ENCODE assay signal across 9 mouse cellular contexts in the genomic region with DNA sequence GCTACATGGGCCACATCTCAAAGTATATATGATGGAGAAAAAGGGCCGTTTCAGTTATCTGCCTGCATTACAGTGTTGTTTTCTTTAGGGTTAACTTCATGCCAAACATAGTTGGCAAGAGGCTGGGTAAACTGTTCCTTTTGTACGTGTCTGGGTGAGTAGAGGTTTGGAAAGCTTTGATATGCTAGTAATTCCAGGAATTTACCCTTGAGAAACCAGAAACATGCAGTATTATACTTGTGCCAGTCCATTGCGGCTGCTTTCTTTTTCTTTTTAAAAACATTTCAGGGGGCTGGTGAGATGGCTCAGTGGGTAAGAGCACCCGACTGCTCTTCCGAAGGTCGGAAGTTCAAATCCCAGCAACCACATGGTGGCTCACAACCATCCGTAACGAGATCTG. TPM values are rescaled to one million over a fixed set of nuclear protein-coding genes. Genes with fewer than 3 reads are reported as not detected.
DNase-seq lines count a peak whose midpoint lies in the region; ATAC-seq and TF ChIP-seq lines count a peak whose summit lies in the region.
"Had no signal": no experiment of that assay in that cellular context is flagged by ENCODE, and none has a peak within 500 bp of the region (broad histone marks: within the 10 kb centered on the region; RNA-seq: fewer than 3 reads in every experiment).

No protein-coding gene starts in this region.

- H3K4me2 ChIP-seq in heart, embryonic 14.5 days (ENCODE audit: low read length): peak overlapping the region; percentile 90
- peak overlapping the region; percentile 70 for H3K4me2 ChIP-seq in CH12.LX (ENCODE audit: insufficient read depth, low read depth, poor library complexity, severe bottlenecking)
- peak overlapping the region; percentile 90 for H3K4me2 ChIP-seq in forebrain, embryonic 16.5 days (ENCODE audit: low read length)
- peak overlapping the region; percentile 76 for H3K4me2 ChIP-seq in midbrain, embryonic 11.5 days

- H3K9ac ChIP-seq in heart, embryonic 14.5 days (ENCODE audit: low read length): peak overlapping the region; percentile 92; the same call in 1 of the 2 replicates
- peak overlapping the region; percentile 75 for H3K9ac ChIP-seq in CH12.LX (ENCODE audit: insufficient read depth, low read depth)
- peak overlapping the region; percentile 73 for H3K9ac ChIP-seq in forebrain, embryonic 16.5 days (replicated peaks; ENCODE audit: low read depth, low read length)
- H3K9ac ChIP-seq in midbrain, embryonic 11.5 days (ENCODE audit: low read length): peak overlapping the region; percentile 92

- peaks cover 23% of the 10 kb centered on the region for H3K27me3 ChIP-seq in heart, embryonic 14.5 days (ENCODE audit: control insufficient read depth, insufficient read depth, low read length)
- H3K27me3 ChIP-seq in CH12.LX (replicated peaks): no peaks in the 10 kb centered on the region
- no peaks in the 10 kb centered on the region for H3K27me3 ChIP-seq in forebrain, embryonic 16.5 days (replicated peaks; ENCODE audit: control insufficient read depth, insufficient read depth, low read length)
- H3K27me3 ChIP-seq in midbrain, embryonic 11.5 days (ENCODE audit: control insufficient read depth, insufficient read depth, low read length): peaks cover 18% of the 10 kb centered on the region

- 37% methylated on average over 7 of the region's 8 CpGs for WGBS in heart, embryonic 14.5 days
- WGBS in forebrain, embryonic 16.5 days: 66% methylated on average over 6 of the region's 8 CpGs
- WGBS in midbrain, embryonic 11.5 days: 67% methylated on average over 6 of the region's 8 CpGs

- peaks cover 22% of the 10 kb centered on the region for H3K36me3 ChIP-seq in heart, embryonic 14.5 days (ENCODE audit: control insufficient read depth, insufficient read depth, low read length)
- peaks cover 11 to 23% of the 10 kb centered on the region in 2 experiments for H3K36me3 ChIP-seq in CH12.LX (replicated peaks in 1 of 2; ENCODE audit: control insufficient read depth in 1 of 2, insufficient read depth in 1 of 2, low read length in 1 of 2)
- peaks cover 14% of the 10 kb centered on the region for H3K36me3 ChIP-seq in forebrain, embryonic 16.5 days (ENCODE audit: control insufficient read depth, insufficient read depth)
- peaks cover 10% of the 10 kb centered on the region for H3K36me3 ChIP-seq in midbrain, embryonic 11.5 days (ENCODE audit: control insufficient read depth, insufficient read depth, low read length)

- no peaks in the 10 kb centered on the region for H3K79me2 ChIP-seq in CH12.LX (replicated peaks; ENCODE audit: control insufficient read depth, extremely low read depth, insufficient read depth, poor library complexity, severe bottlenecking)

- no peak for ATAC-seq in heart, embryonic 14.5 days (ENCODE audit: insufficient number of reproducible peaks, insufficient read depth, low FRiP score, low read depth)
- no peak for ATAC-seq in forebrain, embryonic 16.5 days
- no peak for ATAC-seq in midbrain, embryonic 11.5 days (ENCODE audit: low FRiP score)

- no peak for DNase-seq in heart, adult 9 months (ENCODE audit: low spot score in 2 of 2)
- no peak for DNase-seq in CH12.LX (ENCODE audit: extremely low read depth)
- DNase-seq in midbrain, embryonic 11.5 days (ENCODE audit: low spot score, missing footprints): no peak
- no peak for DNase-seq in adrenal gland, adult (ENCODE audit: inconsistent age in 2 of 2, low spot score in 1 of 2)
- DNase-seq in frontal cortex, adult 2 months (ENCODE audit: extremely low spot score in 1 of 2, low spot score in 1 of 2): no peak
- DNase-seq in thymus, postnatal 4 days: no peak

- H3K4me1 ChIP-seq in heart, embryonic 14.5 days (ENCODE audit: control insufficient read depth in 2 of 2, insufficient read depth in 2 of 2, low read length in 2 of 2): peaks cover 10 to 25% of the 10 kb centered on the region in 2 experiments; a peak in 3 of 4 replicates
- H3K4me1 ChIP-seq in CH12.LX (ENCODE audit: control insufficient read depth in 1 of 2, insufficient read depth in 2 of 2): peaks cover 0 to 13% of the 10 kb centered on the region in 2 experiments; a peak in 2 of 4 replicates
- H3K4me1 ChIP-seq in forebrain, embryonic 16.5 days (replicated peaks; ENCODE audit: control insufficient read depth, insufficient read depth, low read length): peaks cover 39% of the 10 kb centered on the region
- peaks cover 20% of the 10 kb centered on the region for H3K4me1 ChIP-seq in midbrain, embryonic 11.5 days (ENCODE audit: control insufficient read depth, insufficient read depth, low read length)

- in situ Hi-C loops in CH12.LX (cut with MboI; ENCODE audit: low pct_ligation_motif_present, low pct_unique_long_range_greater_than_20kb, low sequenced_read_pairs): no loop called here

- H3K9me3 ChIP-seq in heart, embryonic 14.5 days (ENCODE audit: control insufficient read depth, low read length): no peaks in the 10 kb centered on the region
- H3K9me3 ChIP-seq in CH12.LX (replicated peaks; ENCODE audit: low read length): peaks cover 12% of the 10 kb centered on the region
- H3K9me3 ChIP-seq in forebrain, embryonic 16.5 days (ENCODE audit: control insufficient read depth, low read length): no peaks in the 10 kb centered on the region
- no peaks in the 10 kb centered on the region for H3K9me3 ChIP-seq in midbrain, embryonic 11.5 days (ENCODE audit: control insufficient read depth, low read length)

- TF ChIP-seq CTCF in CH12.LX (conservative IDR thresholded peaks at IDR 0.05 in 1 of 2, IDR thresholded peaks at IDR 0.05 in 1 of 2; ENCODE audit: low read depth in 2 of 2, low read length in 2 of 2): no peak

- TF ChIP-seq EP300 in CH12.LX (IDR thresholded peaks at IDR 0.05; ENCODE audit: low read length): no peak

- H3K27ac ChIP-seq in heart, embryonic 14.5 days (replicated peaks in 1 of 2; ENCODE audit: control insufficient read depth in 1 of 2, insufficient read depth in 1 of 2, low read depth in 2 of 2, low read length in 2 of 2): peak overlapping the region in 1 of 2 experiments; percentile 55; a peak in 1 of 4 replicates
- no peak overlapping the region for H3K27ac ChIP-seq in CH12.LX (ENCODE audit: insufficient read depth, low read depth)
- no peak overlapping the region for H3K27ac ChIP-seq in forebrain, embryonic 16.5 days (ENCODE audit: low read length)
- H3K27ac ChIP-seq in midbrain, embryonic 11.5 days (ENCODE audit: low read depth, low read length): no peak overlapping the region

- TF ChIP-seq RAD21 in CH12.LX (IDR thresholded peaks at IDR 0.05; ENCODE audit: low read depth, low read length): no peak

- H3K4me3 ChIP-seq in heart, embryonic 14.5 days (ENCODE audit: control insufficient read depth in 1 of 2, insufficient read depth in 1 of 2, low read depth in 1 of 2, low read length in 2 of 2): peak overlapping the region in 1 of 2 experiments; percentile 79; a peak in 1 of 4 replicates
- peak overlapping the region; percentile 74 to 82 (median 77) for H3K4me3 ChIP-seq in CH12.LX (replicated peaks in 1 of 3; ENCODE audit: low read depth in 2 of 3, low read length in 2 of 3, poor library complexity in 1 of 3)
- H3K4me3 ChIP-seq in forebrain, embryonic 16.5 days (replicated peaks; ENCODE audit: low read length): peak overlapping the region; percentile 55
- peak overlapping the region; percentile 74 for H3K4me3 ChIP-seq in midbrain, embryonic 11.5 days (ENCODE audit: low read depth, low read length)

- no peak for TF ChIP-seq POLR2A in CH12.LX (IDR thresholded peaks at IDR 0.05; ENCODE audit: low read depth, low read length)

- dilution Hi-C loops in CH12.LX (cut with MboI; ENCODE audit: extremely low pct_ligation_motif_present, extremely low pct_unique_long_range_greater_than_20kb, low sequenced_read_pairs): no loop called here

RNA-seq across cellular contexts. Expression of gene Zfp579, which starts 1.0 kb away (rescaled TPM):
- 29.8 and 33.5 TPM in 2 replicates for polyA plus RNA-seq in heart, embryonic 14.5 days (2014; fragmentation: Nextera tagmentation; extraction: Ambion mirVana)
- total RNA-seq in CH12.LX (2012; rRNA removed) (2.8 and 3.4 TPM in 2 replicates), CH12.LX (2014; rRNA removed) (1.0 and 1.1 TPM in 2 replicates)
- polyA plus RNA-seq in CH12.LX (2012; ENCODE audit: insufficient read length, low read depth): 8.5 and 11.3 TPM in 2 replicates
- 58.4 and 62.2 TPM in 2 replicates for polyA plus RNA-seq in forebrain, embryonic 16.5 days (2015; fragmentation: Nextera tagmentation; extraction: Ambion mirVana)
- 41.1 and 41.7 TPM in 2 replicates for polyA plus RNA-seq in midbrain, embryonic 11.5 days (2014; fragmentation: Nextera tagmentation; extraction: Ambion mirVana)
- 49.7 and 60.9 TPM in 2 replicates for polyA plus RNA-seq in frontal cortex, adult 2 months (2012; rRNA removed)

RNA-seq across cellular contexts. Expression of gene Zfp524, which starts 17.3 kb away (rescaled TPM):
- 12.6 and 13.6 TPM in 2 replicates for polyA plus RNA-seq in heart, embryonic 14.5 days (2014; fragmentation: Nextera tagmentation; extraction: Ambion mirVana)
- total RNA-seq in CH12.LX (2012; rRNA removed) (7.9 and 8.4 TPM in 2 replicates), CH12.LX (2014; rRNA removed) (3.1 and 4.4 TPM in 2 replicates)
- polyA plus RNA-seq in CH12.LX (2012; ENCODE audit: insufficient read length, low read depth): 2.3 and 2.8 TPM in 2 replicates
- 10.3 and 11.3 TPM in 2 replicates for polyA plus RNA-seq in forebrain, embryonic 16.5 days (2015; fragmentation: Nextera tagmentation; extraction: Ambion mirVana)
- 7.6 and 9.2 TPM in 2 replicates for polyA plus RNA-seq in midbrain, embryonic 11.5 days (2014; fragmentation: Nextera tagmentation; extraction: Ambion mirVana)
- 11.7 and 13.5 TPM in 2 replicates for polyA plus RNA-seq in frontal cortex, adult 2 months (2012; rRNA removed)

RNA-seq across cellular contexts. Expression of gene Fiz1, which starts 17.6 kb away (rescaled TPM):
- polyA plus RNA-seq in heart, embryonic 14.5 days (2014; fragmentation: Nextera tagmentation; extraction: Ambion mirVana): 23.4 and 23.8 TPM in 2 replicates
- total RNA-seq in CH12.LX (2012; rRNA removed): 23.7 and 24.3 TPM in 2 replicates
- 13.5 and 18.4 TPM in 2 replicates for total RNA-seq in CH12.LX (2014; rRNA removed)
- 37.1 and 40.8 TPM in 2 replicates for polyA plus RNA-seq in CH12.LX (2012; ENCODE audit: insufficient read length, low read depth)
- polyA plus RNA-seq in forebrain, embryonic 16.5 days (2015; fragmentation: Nextera tagmentation; extraction: Ambion mirVana): 43.7 and 46.1 TPM in 2 replicates
- 42.4 and 49.4 TPM in 2 replicates for polyA plus RNA-seq in midbrain, embryonic 11.5 days (2014; fragmentation: Nextera tagmentation; extraction: Ambion mirVana)
- 22.7 TPM in 2 replicates for polyA plus RNA-seq in frontal cortex, adult 2 months (2012; rRNA removed)

RNA-seq across cellular contexts. Expression of gene Gm44973, which starts 18.4 kb away (rescaled TPM):
- 0.34 TPM in 1 of 2 replicates, not detected in the other for polyA plus RNA-seq in heart, embryonic 14.5 days (2014; fragmentation: Nextera tagmentation; extraction: Ambion mirVana)
- total RNA-seq in CH12.LX (2012; rRNA removed) (not detected in 2 replicates), CH12.LX (2014; rRNA removed) (1.3 and 2.1 TPM in 2 replicates)
- 5.2 and 6.3 TPM in 2 replicates for polyA plus RNA-seq in CH12.LX (2012; ENCODE audit: insufficient read length, low read depth)
- 0.91 TPM in 1 of 2 replicates, not detected in the other for polyA plus RNA-seq in forebrain, embryonic 16.5 days (2015; fragmentation: Nextera tagmentation; extraction: Ambion mirVana)
- 0.34 TPM in 1 of 2 replicates, not detected in the other for polyA plus RNA-seq in midbrain, embryonic 11.5 days (2014; fragmentation: Nextera tagmentation; extraction: Ambion mirVana)
- polyA plus RNA-seq in frontal cortex, adult 2 months (2012; rRNA removed): not detected in 2 replicates
- total RNA-seq: layer of hippocampus, postnatal 14 days had no signal

RNA-seq across cellular contexts. Expression of gene Zfp865, which starts 23.2 kb away (rescaled TPM):
- 4.4 and 4.9 TPM in 2 replicates for polyA plus RNA-seq in heart, embryonic 14.5 days (2014; fragmentation: Nextera tagmentation; extraction: Ambion mirVana)
- 10.9 and 12.3 TPM in 2 replicates for total RNA-seq in CH12.LX (2012; rRNA removed)
- 3.7 and 4.0 TPM in 2 replicates for total RNA-seq in CH12.LX (2014; rRNA removed)
- 18.3 and 21.0 TPM in 2 replicates for polyA plus RNA-seq in CH12.LX (2012; ENCODE audit: insufficient read length, low read depth)
- polyA plus RNA-seq in forebrain, embryonic 16.5 days (2015; fragmentation: Nextera tagmentation; extraction: Ambion mirVana): 5.9 and 6.5 TPM in 2 replicates
- polyA plus RNA-seq in midbrain, embryonic 11.5 days (2014; fragmentation: Nextera tagmentation; extraction: Ambion mirVana): 4.8 and 5.1 TPM in 2 replicates
- polyA plus RNA-seq in frontal cortex, adult 2 months (2012; rRNA removed): 33.1 and 35.5 TPM in 2 replicates
